Mouse (Mus musculus): Measurements from ENCODE around the gene Trpm6.

Trpm6 gene

DNA sequence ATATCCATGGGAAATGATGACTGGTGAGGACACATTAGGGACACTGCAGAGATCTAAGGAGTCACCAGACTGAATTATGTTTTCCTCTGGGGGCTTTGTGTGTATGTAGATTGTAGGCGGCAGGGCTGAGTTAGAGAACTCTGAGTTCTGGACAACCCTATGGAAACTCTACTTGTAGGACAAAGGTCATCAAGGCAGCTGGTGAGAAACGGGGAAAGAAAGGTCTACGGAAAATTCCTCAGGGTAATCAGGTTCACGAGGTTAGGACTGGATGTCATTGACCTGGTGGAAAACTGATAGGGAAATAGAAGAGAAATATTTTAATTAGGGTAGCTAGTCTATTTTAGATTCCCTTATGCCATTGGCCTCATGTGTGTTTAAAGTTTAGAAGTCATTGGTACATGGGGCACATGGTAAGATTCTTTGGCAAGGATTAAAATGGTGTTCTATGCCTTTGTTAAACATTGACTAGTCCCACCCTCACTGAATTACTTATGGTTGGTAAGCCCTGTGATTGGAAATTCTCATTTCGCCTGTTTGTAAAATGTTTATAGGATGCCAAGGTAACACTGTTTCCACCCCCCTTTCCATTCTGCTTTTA lies 23.2 kb downstream of the Trpm6 start:
- no peak for DNase-seq

DNA sequence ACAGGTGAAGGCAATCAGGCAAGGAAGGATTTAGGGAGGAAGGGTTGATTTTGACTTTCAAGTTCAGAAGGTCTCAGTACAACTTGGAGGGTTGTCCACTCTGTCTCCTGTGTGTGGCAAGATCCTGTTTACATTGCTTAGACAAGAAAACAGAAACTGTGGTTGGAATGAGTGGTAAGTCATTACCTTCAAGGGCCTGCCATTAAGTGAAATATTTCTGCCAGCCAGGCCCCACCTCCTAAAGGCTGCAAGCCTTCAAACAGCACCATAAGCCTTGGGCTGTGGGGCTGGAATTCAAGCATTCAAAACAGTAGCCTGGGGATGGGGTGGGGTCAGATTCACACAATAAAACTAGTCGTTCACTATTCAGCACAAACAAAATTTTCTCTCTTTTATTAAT lies 24.3 kb downstream of the Trpm6 start:
- DNase-seq, result no peak

DNA sequence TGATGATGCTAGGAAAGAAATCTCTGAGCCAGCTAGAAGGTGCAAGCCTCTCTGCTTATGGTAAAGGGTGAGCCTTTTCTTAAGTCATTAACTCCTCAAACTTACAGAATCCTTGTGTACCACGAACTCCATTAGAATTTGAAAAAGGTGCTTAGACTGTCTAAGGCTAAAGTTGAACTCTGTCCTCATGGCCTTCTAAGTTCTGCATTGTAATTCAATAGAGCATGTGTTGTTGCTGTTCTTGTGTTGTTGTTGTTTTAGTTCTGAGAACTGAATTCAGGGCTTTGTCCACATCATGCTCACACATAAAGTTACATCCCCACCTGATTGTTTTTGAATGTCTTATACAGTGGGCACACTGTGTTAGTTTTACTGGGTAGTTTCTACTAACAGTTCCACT lies 49.9 kb downstream of the Trpm6 start:
- no peak for DNase-seq

DNA sequence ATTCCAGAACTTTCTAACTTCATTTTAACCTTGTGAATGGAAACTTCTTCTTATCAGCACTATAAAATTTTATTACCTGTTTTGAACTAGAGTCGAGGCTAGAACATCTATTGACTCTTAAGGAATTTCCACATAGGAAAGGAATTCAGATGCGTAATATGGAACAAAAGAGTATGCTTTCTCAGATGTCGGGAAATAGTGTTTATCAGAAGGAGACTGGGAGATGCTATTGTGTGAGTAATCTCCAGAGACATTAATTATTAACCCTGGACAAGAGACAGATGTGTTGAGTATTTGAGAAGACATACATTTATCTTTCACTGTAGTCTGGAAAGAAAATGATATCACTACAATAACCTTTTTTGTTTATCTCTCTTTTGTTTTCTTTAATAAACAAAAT lies 61.5 kb downstream of the Trpm6 start:
- no peak for DNase-seq

DNA sequence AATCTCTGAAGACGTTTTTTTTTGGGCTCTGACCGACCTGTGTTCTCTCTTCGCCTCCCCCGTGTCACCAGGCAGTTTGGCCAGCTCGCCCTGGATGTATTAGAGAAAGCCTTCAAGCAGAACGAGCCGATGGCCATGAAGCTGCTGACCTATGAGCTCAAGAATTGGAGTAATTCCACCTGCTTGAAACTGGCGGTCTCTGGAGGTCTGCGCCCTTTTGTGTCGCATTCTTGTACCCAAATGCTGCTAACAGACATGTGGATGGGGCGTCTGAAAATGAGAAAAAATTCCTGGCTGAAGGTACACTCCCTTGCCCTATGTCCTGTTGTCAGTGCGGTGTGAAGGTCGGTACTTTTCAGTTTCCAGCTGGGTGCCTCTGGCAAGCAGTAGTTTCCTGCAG lies 65.4 kb downstream of the Trpm6 start:
- DNase-seq, result no peak

DNA sequence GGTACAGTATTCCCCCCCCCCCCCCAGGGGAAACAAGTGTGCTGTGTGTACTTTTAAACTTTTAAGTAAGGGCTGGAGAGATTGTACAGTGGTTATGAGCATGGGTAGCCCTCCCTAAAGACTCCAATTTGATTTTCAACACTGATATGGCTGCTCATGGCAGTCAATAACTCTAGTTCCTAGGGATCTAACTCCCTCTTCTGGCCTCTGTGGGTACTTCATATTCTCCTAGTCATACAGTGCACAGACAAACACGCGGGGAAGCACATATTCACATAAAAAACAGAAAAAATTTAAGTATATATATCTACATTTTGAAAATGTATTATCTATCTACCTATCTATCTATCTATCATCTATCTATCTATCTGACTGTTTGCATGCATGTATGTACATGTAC lies 67.6 kb downstream of the Trpm6 start:
- no peak for DNase-seq

DNA sequence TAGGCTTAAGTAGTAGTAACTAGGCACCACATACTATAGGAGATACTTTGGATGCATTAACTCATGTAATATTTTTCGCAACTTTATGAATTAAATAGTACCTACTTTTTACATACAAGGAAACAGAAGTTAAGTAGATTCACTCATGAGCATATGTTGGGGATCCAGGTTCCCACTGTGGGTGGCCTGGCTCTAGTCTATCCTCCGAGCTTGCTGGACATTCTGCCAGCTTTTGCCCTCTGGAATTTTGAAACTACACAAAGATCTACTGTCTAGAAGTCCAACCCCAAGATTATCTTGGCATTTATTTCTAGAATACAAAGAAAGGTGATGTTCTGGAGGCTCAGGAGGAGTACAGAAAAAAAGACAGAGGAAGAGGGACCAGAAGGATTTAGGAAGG lies 78.8 kb downstream of the Trpm6 start:
- DNase-seq, result no peak

DNA sequence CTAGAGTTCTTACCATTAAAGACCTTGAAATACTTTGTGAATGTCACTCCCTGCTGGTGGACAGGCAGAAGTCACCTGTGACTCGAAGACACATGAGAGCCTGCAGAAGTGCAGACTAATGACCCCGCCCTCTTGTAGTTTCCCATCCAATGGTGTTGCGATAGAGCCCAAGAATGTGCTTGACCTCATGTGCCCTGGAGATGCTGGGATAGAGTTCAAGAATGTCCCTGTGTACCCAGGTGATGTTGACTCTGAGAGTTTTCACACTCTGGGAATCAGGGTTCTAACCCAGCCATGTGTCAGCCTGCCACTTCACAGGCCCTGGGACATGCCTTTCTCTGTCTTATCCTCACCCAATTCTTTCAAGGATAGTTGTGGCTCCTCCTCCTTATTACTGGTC lies 81.4 kb downstream of the Trpm6 start:
- DNase-seq, result no peak

DNA sequence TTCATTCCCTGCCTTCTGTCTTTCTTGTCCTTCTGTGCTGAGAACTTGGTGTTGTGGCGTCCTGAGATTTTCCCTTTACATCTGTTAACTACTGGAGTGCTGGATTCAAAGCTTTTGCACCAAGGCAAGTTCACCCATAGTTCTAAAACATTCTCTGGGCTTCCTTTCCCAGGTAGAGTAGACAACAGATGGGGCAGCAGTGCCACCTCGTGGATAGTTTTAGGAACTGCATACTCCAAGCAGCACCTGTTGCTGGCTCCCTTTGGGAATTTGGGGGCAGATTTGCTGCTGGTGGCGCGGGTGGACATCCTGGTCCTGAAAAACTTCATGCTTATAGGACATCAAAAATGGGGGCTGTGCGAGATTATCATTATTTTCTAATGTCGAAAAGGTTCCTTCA lies 85.2 kb downstream of the Trpm6 start:
- DNase-seq, result peak; percentile 36 to 41

DNA sequence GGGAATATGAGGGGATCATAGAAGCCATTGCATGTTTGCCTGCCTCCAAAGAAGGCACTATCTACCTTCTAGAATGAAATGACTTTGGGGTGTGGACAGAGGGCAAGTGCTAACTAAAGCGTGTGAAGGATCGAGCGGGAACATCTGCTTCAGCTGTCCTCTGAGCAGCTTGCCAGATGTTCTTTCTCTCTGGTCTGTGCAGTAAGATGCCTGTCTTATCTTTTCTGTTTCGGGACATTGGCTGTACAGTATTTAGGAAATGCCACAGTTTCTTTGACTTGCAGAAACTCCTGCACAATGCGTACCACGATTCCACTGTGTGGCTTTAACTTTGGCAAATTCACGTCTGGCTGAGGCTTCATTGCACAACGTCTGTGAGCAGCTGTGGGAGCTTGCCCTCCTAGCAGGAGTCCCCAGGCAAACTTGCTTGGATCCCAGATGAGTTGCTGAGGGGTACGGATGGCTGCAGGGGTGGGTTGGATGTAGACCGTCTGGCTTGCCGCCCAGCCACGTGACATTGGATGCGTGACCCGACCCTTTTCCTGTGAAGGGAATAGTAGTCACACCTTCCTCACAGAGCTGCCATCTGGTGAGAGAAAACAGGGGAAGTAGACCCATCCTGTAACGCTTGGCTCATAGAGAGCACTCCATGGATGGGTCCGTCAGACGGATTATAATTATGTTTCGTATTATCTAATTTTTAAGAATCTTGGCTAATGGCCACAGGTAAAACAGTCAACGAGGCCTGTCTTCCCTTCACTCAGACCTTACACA lies 92.2 kb downstream of the Trpm6 start:
- DNase-seq, result no peak

DNA sequence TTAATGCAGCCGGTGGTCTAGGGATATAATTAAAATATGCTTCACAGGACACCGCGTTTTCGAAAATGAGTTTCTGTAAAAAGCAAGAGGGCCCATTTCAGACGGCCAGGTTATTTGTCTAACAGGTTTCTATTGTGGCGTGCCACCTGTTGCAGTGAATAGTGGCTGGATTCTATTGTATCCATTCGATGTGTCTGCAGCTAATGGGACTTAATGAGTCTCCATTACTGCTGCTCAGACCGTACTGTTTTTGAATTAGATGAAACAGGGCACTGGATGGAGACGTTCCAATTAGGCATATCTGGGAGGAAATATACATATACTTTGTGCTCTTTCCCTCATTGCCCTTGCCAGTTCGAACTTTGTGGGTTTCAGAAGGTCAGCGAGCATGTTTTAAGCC lies 92.8 kb downstream of the Trpm6 start:
- no peak for DNase-seq

DNA sequence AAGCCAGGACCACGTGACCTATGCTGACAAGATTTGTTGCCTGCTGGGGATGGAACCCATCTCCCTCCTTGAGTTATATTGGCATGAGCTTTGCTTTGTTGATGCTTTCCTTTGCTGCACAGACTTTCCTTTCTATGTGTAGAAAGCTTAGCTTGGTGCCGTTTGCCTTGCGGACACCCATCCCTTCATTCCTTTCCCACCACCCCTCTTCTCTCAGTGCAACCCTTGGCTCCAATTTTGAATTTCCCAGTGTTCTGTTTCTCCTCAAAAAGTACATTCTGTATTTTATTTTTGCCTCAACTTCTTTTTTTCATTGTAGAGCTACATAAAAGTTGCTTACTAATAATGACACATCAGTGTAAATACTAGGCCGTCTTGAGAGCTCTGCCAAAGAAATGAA lies 96.6 kb downstream of the Trpm6 start:
- no peak for DNase-seq

DNA sequence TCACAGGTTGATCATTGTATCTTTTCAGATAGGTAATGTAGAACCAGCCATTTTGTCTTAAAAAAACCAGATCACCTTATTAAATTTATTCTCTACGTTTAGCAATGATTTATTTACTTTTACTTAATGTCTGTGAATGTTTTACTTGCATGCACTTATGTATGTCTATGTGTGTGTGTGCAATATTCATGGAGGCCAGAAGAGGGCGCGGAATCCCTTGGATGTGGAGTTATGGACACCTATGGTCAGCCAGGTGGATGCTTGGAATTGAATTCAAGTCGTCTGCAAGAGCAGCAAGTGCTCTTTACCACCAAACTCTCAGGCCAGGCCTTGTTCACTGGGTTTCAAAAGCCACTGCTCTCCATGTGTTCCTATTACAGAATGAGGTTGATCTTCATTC lies 118.5 kb downstream of the Trpm6 start:
- DNase-seq, result no peak

DNA sequence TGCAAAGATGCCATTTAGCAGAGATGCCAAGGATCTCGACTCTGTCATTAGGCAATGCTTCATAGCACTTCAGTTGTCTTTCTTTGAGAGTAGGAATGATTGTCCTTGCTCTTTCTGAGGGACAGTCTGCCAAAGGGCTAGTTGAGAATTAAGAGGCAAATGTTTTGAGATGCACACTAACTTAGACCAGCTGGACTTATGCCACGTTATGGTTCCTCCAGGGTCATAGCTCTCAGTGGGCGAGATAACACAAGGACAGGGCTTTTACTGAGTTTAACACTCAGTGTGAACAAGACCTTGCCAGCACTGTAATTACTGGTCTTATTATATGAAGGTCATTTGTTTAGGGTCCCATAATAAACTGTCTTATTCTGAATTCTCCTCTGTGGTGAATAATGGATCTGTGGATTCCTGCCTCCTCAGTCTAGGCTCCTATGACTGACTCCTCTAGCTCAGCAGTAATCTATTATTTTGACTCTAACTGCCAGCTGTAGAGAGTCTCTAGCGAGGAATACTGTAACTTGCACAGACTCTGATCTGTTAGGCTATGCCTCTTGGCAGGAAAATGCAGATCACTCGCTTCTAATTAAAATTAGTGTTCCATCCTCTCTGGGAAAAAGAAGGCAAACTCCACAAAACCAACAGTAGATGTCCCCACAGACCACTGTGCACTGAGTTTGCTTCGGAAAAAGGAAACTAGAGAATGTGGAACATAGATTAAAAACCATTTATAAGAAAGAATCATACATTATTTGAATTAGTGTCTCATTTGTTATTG lies 123.2 kb downstream of the Trpm6 start:
- no peak for DNase-seq

DNA sequence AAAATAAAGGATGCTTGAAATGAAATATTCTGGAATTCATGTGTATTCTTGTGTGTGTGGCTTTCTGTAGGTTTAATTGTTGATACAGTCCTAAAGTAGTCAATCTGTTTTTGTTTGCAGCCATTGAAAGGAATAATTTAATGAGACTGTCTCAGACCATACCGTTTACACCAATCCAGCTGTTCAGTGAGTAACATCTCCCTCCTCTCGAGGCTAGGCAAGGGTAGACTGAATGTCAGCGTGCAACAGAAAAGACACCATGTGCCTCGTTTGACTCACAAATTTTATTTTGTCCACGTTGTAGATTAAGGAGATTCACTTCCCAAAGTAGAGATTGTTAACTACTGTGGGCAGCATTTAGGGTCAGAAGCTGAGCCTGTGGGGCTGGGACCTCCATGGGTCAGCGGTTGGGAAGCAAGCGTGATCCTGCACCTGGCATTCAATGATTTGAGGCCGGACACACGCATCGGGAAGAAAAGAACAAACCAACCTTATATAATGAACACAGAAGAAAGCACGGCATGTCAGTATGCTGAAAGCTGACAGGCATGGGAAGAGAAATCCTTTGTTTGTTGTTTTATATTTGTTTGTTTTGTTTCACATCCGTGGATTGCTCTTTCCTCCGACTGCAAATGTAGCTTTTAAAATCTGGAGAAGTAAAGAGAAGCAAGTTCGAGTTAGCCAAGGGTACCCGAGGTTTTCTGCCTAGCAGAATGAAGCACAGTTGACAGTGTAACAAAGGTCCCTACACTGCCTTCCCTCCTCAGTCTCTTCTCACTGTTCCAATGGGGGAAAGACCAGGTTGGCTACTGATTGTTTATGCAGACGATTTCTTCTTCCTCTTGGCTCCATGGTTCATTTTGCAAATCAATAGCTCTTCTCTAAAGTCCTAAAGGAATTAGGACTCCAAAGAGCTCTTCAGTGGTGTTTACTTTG lies 124.2 kb downstream of the Trpm6 start:
- DNase-seq, result no peak

DNA sequence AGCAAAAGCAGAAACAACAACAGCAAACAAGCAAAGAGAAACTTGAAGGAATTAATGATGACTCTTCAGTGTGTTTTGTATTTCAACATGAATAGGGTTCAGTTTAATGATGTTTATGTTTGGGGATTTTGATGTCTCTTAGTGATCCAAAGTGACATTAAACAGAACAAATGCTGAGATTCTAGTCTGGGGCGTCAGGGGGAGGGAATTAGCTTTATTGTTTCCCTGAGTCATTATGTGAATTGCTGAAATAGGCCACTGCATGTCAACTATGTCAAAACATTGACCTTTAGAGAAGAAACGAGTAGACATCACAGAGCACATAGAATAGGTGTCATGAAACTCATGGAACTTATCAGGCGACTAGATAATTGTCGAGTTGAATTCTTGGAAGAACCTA lies 129.5 kb downstream of the Trpm6 start:
- DNase-seq, result no peak

DNA sequence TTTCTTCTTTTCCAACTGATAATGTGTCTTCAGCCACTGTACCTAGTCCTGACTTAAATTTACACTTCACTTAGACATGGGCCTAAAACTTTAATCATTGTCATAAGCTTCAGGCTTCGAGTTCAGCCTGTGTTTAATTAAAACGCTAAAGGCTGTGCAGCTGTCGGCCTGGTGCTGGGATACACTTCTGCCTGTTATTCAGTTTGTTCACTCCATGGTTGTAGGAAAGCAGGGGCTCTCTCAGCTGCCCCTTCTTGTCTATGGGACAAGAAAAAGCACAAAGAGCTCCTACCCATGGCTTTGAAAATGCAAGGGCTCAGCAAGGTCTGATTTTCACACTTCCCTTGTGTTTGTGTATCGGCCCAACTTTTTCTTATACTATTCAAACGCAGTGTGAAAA lies 131.4 kb downstream of the Trpm6 start:
- no peak for DNase-seq

DNA sequence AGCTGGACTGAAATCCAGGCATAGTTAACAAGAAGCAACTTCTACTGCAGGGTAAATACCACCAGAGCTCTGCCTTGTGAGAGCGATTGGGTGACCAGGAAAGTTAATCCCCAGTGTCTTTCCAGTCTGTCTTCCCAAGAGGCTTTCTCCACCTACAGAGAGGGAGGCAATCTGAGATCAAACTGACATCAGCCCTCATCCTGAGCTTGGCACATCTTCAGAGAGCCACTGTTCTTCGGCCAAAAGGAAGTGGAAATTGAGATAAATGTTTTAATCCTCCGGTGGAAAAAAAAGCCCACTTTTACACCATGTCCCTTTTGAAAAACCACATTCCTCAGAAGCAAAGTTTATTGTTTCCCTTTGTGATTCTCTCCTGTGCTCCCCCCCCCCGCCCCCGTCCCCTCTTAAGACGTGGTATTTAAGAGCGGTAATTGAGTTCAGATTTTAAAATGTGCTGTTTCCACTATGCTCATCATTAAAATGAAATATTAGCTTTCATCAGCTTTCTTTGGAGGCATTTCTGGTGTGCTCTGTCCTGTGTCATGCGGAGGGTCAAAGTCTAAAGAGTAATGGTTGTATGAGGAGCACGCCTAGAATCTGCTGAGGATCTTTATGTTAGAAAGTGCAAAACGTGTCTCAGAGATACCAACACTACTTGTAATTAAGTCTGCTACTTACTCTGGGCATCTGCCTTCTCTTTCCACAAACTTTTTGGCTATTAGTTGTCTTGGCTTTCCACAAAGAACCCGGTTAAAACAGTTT lies 138.0 kb downstream of the Trpm6 start:
- DNase-seq, result no peak

DNA sequence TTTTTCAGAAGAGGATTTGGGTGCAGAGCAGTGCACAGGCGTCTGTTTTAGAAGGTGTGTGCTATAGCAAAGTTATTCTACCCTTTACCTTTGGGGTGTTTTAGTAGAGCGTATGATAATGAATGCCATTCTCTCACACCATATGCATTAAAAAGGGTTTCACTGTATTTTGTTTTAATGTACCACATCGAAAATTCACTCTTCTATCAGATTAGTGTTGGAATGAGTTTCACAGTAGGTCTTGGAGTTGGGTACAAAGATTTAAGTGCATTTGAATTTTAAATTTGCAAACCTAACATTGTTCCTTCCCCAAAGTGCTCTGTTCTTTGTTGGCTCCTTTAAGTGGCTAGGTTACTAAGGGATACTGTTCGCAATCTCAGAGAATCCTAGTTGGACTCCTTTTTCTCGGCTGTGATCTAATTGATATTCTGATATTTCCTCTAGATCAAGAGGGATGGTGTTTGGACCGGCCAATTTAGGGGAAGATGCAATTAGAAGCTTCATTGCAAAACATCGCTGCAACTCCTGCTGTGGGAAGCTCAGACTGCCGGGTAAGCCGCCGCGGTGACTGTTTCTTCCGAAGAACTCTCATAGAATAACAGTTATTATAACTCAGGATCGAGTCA lies 138.8 kb downstream of the Trpm6 start:
- DNase-seq, result no peak

DNA sequence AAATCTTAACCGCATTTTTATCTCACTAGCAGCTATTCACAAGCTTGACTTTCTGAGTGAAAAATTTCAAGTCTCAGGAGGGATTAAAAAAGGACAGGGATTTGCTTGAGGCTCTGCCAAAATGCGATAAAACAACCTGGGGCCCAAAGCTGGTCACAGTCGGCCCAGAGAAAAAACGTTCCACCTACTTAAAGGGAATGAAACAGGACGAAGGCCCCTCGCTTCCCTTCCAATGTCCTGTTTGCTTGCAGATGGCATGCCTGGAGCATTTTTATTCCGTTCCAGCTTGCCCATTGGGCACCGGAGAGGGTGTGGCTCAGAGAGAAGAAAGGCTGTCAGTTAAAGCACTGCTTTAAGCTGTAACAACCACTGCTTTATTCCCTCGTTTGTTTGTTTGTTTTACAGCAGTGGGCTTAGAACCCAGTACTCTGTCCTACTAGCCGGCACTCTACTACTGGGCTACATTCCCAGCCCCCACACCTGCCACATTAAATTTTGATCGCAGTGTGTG lies 139.4 kb downstream of the Trpm6 start:
- DNase-seq, result no peak

DNA sequence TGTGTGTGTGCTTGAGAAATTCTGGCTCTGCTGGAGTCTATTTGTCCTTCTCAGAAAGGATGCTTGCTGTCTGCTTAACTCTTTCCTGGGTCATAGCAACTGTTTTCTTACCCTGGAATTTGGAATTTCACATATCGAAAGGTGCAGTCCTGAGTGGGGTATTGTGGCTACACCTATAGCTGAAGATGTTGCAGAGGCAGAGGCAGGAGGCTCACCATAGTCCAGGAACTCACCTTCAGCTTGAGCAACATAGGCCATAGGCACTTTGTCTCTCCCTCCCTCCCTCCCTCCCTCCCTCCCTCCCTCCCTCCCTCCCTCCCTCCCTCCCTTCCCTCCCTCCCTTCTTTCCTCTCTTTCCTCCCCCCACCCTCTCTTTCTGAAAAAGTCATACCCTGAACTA lies 139.8 kb downstream of the Trpm6 start:
- no peak for DNase-seq

DNA sequence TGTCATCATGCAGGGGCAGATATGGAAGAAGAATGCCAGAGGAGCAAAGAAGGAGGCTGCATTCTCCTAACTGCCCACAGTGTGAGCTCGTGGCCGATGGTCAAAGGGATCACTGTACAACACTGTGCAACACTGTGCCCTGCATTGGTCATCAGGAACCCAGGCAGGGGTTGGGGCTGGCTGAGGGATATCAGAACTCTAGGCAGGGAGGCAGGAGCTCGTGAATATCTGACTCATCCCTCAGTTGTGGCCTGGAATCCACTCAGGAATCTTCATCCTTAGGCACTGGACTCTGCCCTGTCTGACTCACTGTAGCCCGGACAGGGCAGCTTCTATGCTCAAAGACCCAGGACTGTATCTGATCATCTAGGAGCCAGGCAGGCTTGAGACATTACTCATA lies 140.4 kb downstream of the Trpm6 start:
- no peak for DNase-seq
